Mouse (Mus musculus) mouse embryonic stem cell (cell line): Measurements from ENCODE around the gene Nfkbie.

Source experiments
- in situ Hi-C, 2 experiments: fragments of 300-500 bp; cut with MboI; formaldehyde crosslinking; loops; 1 replicate in 1 of 2; 3 replicates in 1 of 2; pipeline ENCODE4 v1.14.3; 2019 to 2020; ENCODE audit warnings: low sequenced_read_pairs in 2 of 2, low pct_unique_long_range_greater_than_20kb in 1 of 2, mixed read lengths in 1 of 2; ENCODE audit not compliant: unreplicated experiment in 1 of 2

The Nfkbie gene

DNA sequence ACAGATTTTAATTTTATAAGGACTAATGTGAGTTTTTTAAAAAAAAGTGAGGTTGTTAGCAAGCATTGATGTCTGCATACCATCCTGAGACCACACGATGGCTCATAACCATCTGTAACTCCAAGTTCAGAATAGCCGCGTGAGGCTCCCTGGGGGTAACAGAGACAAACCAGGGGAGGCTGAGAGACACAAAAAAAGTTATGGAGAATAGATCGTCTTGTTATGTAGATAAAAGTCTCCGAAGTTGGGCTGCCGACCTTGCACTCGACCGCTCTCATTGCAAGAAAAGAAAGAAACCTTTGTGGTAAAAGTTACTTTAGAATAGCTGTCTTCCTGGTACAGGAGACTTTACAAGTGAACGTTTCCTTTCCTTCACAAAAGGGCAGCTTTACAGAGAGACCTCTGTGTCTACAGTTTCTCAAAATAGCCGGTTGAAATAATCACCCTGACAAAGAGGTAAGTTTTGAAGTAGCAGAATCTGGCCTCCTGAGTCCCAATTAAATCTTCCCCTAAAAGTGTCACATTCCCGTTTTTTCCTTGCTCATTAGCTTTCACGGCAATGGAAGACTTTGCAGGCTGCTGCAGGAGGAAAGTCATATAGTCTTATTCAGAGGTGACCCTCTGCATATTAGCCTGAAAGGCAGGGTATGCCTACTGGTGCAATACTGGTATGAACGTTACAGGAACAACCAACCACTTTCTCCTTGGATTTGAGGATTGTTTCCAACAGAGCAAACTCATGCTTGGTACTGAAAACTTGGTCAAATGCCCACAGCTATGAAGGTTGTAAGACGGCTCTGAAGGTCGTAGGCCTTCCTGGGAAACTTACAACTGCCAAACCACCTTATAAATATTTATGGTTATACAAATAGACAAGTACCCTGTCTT lies 51.7 kb downstream of the Nfkbie start:
- in situ Hi-C loops = no loop called here

DNA sequence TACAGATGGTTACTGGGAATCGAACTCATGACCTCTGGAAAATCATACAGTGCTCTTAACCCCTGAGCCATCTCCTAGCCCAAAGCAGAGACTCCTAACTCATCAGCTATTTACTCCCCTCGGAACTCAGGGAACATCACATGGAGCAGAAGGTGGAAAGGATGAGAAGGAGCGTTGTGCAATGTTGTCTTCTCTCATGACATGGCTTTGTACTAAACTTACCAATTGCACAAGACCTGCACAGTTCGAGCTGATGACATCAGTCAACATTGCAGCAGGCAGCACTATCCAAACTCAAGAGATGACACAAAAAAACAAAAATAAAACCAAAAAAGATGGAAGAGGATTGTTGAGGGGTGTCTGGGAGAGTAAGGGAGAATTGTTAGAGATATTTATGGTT lies 52.9 kb downstream of the Nfkbie start:
- in situ Hi-C loops = no loop called here

DNA sequence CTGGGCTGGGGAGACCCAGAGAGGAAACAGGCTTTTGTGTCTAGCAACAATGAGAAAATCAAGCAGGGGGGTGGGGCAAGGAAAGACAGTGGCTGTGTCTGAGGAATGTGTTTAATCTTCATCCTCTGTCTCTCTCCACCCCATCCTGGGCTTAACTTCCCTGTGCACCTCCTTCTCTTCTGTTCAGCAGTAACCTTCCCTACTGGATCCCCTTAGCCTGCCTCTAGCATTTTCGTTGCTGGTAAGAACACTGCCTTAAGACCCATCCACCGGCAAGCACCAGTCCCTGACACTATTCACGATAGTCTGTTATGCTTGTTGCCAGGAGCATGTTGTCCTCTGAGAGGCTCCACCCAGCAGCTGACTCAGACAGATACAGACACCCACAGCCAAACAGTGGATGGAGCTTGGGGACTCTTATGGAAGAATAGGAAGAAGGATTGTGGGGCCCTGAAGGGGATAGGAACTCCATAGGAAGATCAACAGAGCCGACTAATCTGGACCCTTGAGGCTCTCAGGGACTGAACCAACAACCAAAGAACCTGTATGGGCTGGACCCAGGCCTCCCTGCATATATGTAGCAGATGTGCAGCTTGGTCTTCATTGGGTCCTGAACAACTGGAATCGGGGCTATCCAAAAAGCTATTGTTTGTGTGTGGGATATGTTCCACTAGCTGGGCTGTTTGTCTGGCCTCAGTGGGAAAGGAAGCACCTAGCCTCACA lies 54.8 kb downstream of the Nfkbie start:
- in situ Hi-C loops = no loop called here

DNA sequence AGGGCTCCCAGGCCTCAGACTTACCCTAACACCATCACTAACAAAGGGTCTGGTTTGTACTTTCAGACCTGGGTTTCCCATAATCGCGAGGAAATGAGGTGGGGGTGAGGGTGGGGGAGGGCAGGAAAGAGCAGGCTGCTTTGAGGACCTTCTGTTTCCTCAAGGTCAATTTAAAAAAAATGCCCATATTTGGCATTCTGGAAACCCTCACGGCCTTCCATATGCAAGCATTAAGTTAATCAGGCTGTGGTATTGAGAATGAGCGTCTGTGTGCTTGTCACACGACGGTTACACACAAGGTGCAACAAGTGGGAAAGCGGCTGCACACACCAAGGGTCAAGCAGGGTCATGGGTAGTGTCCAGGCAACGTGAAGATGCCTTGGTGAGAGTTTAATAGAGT lies 56.5 kb downstream of the Nfkbie start:
- in situ Hi-C loops = no loop called here
